Mouse (Mus musculus) bone marrow, adult 2 months (tissue): ENCODE measurements around the gene Nadk.

ENCODE experiments used
- CTCF ChIP-seq: fragments of 200-500 bp; IDR thresholded peaks from 2 replicates; pipeline ENCODE4 v1.5.1; 2011; ENCODE audit warnings: low read length, control low read depth; ENCODE audit not compliant: control insufficient read depth, insufficient read depth
- POLR2A ChIP-seq: fragments of 200-500 bp; IDR thresholded peaks from 2 replicates; pipeline ENCODE4 v1.6.1; 2011; ENCODE audit warnings: low read depth, mild to moderate bottlenecking, control low read depth, low read length, borderline replicate concordance; ENCODE audit not compliant: control insufficient read depth

- no peak for TF ChIP-seq CTCF
- TF ChIP-seq POLR2A = no peak
Observed at GRCm38 (mm10) chr4:155571442-155571841, 9.3 kb downstream of the Nadk start.
